Mouse (Mus musculus) left cerebral cortex, postnatal 4 days (tissue): Measurements from ENCODE around the gene Capn5. TPM values are rescaled to one million over a fixed set of nuclear protein-coding genes. Genes with fewer than 3 reads are reported as not detected.
"Not testable (repeated sequence)": the region's sequence is repeated elsewhere in the genome, so short reads cannot be mapped to it uniquely, and the experiment has no call there.

Experiments used
- DNase-seq: peaks from one replicate; pipeline ENCODE4 v3.0.0-alpha.2; 2022
- intact Hi-C: fragments of 180-260 bp; cut with DNase I; formaldehyde crosslinking; loops from one replicate; pipeline ENCODE4 v1.15.1; 2025
- total RNA-seq, 2 experiments: library from RNA; stranded (reverse); gene quantifications; 2 replicates each; pipeline ENCODE4 v1.2.3; 2021

Capn5 gene
- 10 to 100 TPM; 51.0 to 52.2 TPM for total RNA-seq

- intact Hi-C loops = no loop called here
Measured at GRCm38 (mm10) chr7:98177929-98178559, at the start of gene Capn5. Gene Capn5 (minus strand): TSS chr7:98178274.

GRCm38 (mm10) chr7:98223796-98224195 lies 45.7 kb upstream of the Capn5 start:
- intact Hi-C loops = no loop called here
- no peak for DNase-seq

More at GRCm38 (mm10) chr7:98177929-98178559, at the start of gene Capn5:
- peak; percentile 70 for DNase-seq

GRCm38 (mm10) chr7:98216713-98217112 lies 38.6 kb upstream of the Capn5 start:
- intact Hi-C loops = no loop called here

GRCm38 (mm10) chr7:98202946-98203345 lies 24.9 kb upstream of the Capn5 start:
- DNase-seq = no peak
- intact Hi-C loops = no loop called here

More at GRCm38 (mm10) chr7:98216713-98217112, 38.6 kb upstream of the Capn5 start:
- DNase-seq = no peak

GRCm38 (mm10) chr7:98201493-98202028 lies 23.5 kb upstream of the Capn5 start:
- intact Hi-C loops = no loop called here

GRCm38 (mm10) chr7:98200396-98200795 lies 22.3 kb upstream of the Capn5 start:
- no peak for DNase-seq
- intact Hi-C loops = no loop called here

More at GRCm38 (mm10) chr7:98201493-98202028, 23.5 kb upstream of the Capn5 start:
- no peak for DNase-seq

- intact Hi-C loops = no loop called here
- DNase-seq = no peak
Measured at GRCm38 (mm10) chr7:98199381-98199780, 21.3 kb upstream of the Capn5 start, which contains the start of gene B3gnt6. Gene B3gnt6 (minus strand): TSS chr7:98199481.

- intact Hi-C loops = no loop called here
Measured at GRCm38 (mm10) chr7:98195151-98195801, 17.2 kb upstream of the Capn5 start.

GRCm38 (mm10) chr7:98194026-98194792 lies 16.1 kb upstream of the Capn5 start:
- intact Hi-C loops = no loop called here
- DNase-seq = peak; percentile 14

More at GRCm38 (mm10) chr7:98195151-98195801, 17.2 kb upstream of the Capn5 start:
- DNase-seq = no peak

GRCm38 (mm10) chr7:98193515-98194025 lies 15.5 kb upstream of the Capn5 start:
- intact Hi-C loops = no loop called here
- DNase-seq = peak; percentile 39

- intact Hi-C loops = no loop called here
- DNase-seq = no peak
Measured at GRCm38 (mm10) chr7:98191571-98192250, 13.6 kb upstream of the Capn5 start.

GRCm38 (mm10) chr7:98190578-98190977 lies 12.5 kb upstream of the Capn5 start:
- intact Hi-C loops = no loop called here
- no peak for DNase-seq

GRCm38 (mm10) chr7:98189745-98190144 lies 11.7 kb upstream of the Capn5 start:
- DNase-seq = no peak
- intact Hi-C loops = no loop called here

GRCm38 (mm10) chr7:98188680-98189079 lies 10.6 kb upstream of the Capn5 start:
- no peak for DNase-seq
- intact Hi-C loops = no loop called here

- intact Hi-C loops = no loop called here
- no peak for DNase-seq
Measured at GRCm38 (mm10) chr7:98188238-98188637, 10.2 kb upstream of the Capn5 start.

- intact Hi-C loops, DNase-seq: not testable (repeated sequence)
Measured at GRCm38 (mm10) chr7:98187332-98187731, 9.3 kb upstream of the Capn5 start.

- DNase-seq = peak; percentile 32
- intact Hi-C loops = no loop called here
Measured at GRCm38 (mm10) chr7:98186637-98187036, 8.6 kb upstream of the Capn5 start.

GRCm38 (mm10) chr7:98185326-98185725 lies 7.3 kb upstream of the Capn5 start:
- DNase-seq = peak; percentile 51
- intact Hi-C loops = no loop called here

- intact Hi-C loops = no loop called here
- DNase-seq = no peak
Measured at GRCm38 (mm10) chr7:98178560-98179231, 622 bp upstream of the Capn5 start.

GRCm38 (mm10) chr7:98177566-98177928 lies 527 bp downstream of the Capn5 start:
- no peak for DNase-seq
- intact Hi-C loops = no loop called here
